In the genomic region with DNA sequence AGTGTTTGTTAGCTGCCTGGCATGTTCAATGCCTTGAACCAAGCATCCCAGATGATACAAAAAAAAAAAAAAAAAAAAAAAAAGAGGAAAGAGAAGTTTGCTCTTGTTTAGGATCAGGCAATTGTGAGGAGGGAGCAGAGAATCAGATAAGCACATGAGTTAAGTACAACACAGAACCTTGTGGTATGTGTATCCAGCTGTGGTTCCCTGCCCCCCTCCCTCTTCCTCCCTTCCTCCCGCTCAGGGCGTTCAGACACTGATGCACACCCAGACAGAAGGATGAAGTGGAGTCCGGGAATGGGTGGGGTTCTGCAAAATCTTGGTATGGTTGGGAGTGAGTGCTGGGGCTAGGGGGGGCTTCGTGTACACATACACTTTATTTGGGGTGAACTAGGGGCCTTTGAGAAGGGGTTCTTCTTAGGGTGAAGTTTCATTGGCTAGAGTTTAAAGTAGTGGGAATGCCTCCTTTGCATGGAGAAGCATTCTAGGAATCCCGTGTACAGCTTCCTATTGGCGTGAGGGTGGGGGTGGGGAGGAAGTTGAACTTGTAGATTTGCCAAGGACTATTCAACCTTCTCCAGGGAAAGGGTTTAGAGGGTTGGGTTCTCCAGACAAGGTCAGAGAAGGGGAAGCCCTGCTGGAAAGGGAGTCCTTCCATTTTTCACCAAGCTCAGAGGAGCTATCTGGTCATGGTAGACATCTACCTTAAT, we compare ENCODE assay signal across 14 mouse cellular contexts. TPM values are rescaled to one million over a fixed set of nuclear protein-coding genes. Genes with fewer than 3 reads are reported as not detected.
DNase-seq lines count a peak whose midpoint lies in the region; ATAC-seq and TF ChIP-seq lines count a peak whose summit lies in the region.
"Had no signal": no experiment of that assay in that cellular context is flagged by ENCODE, and none has a peak within 500 bp of the region (broad histone marks: within the 10 kb centered on the region; RNA-seq: fewer than 3 reads in every experiment).

No protein-coding gene starts in this region.

- H3K4me1 ChIP-seq in heart, embryonic 16.5 days (ENCODE audit: control insufficient read depth, insufficient read depth, low read length): peaks cover 10% of the 10 kb centered on the region
- peaks cover 9% of the 10 kb centered on the region for H3K4me1 ChIP-seq in lung, embryonic 16.5 days (replicated peaks; ENCODE audit: control insufficient read depth, insufficient read depth, low read length)
- H3K4me1 ChIP-seq in stomach, postnatal 0 days (replicated peaks; ENCODE audit: control insufficient read depth, insufficient read depth): 0 out of 2 replicates have a peak, but pooled peaks cover 2% of the 10 kb centered on the region
- H3K4me1 ChIP-seq: hindbrain, embryonic 15.5 days had no signal

- H3K36me3 ChIP-seq in heart, embryonic 16.5 days (ENCODE audit: control insufficient read depth, insufficient read depth): no peaks in the 10 kb centered on the region
- no peaks in the 10 kb centered on the region for H3K36me3 ChIP-seq in lung, embryonic 16.5 days (ENCODE audit: control insufficient read depth, insufficient read depth, low read length)
- H3K36me3 ChIP-seq in stomach, postnatal 0 days (ENCODE audit: control insufficient read depth, insufficient read depth, low read length): no peaks in the 10 kb centered on the region
- H3K36me3 ChIP-seq: G1E; hindbrain, embryonic 15.5 days had no signal

- H3K9ac ChIP-seq in heart, embryonic 16.5 days (ENCODE audit: low read length): no peak overlapping the region
- no peak overlapping the region for H3K9ac ChIP-seq in lung, embryonic 16.5 days (ENCODE audit: low read length)
- no peak overlapping the region for H3K9ac ChIP-seq in stomach, postnatal 0 days (ENCODE audit: low read length)
- H3K9ac ChIP-seq: hindbrain, embryonic 15.5 days had no signal

- no peak for TF ChIP-seq CTCF in stomach, postnatal 0 days (IDR thresholded peaks at IDR 0.05; ENCODE audit: low read depth)
- no peak for TF ChIP-seq CTCF in gastrocnemius, adult 2 months (IDR thresholded peaks at IDR 0.05)

- intact Hi-C loops in heart, postnatal 10 days (cut with DNase I): no loop called here
- intact Hi-C loops in gastrocnemius, adult 2 months (cut with DNase I): no loop called here

- H3K9me3 ChIP-seq in heart, embryonic 16.5 days (replicated peaks; ENCODE audit: control insufficient read depth, low read length): no peaks in the 10 kb centered on the region; the same call in 1 of the 2 replicates
- H3K9me3 ChIP-seq in lung, embryonic 16.5 days (ENCODE audit: control insufficient read depth, low read length): no peaks in the 10 kb centered on the region; the same call in 1 of the 2 replicates
- H3K9me3 ChIP-seq in stomach, postnatal 0 days (ENCODE audit: control insufficient read depth, low read length): no peaks in the 10 kb centered on the region
- H3K9me3 ChIP-seq: G1E; hindbrain, embryonic 15.5 days had no signal

- DNase-seq in heart, postnatal 10 days: no peak
- DNase-seq in lung, postnatal 14 days: no peak
- no peak for DNase-seq in stomach, postnatal 0 days (ENCODE audit: low spot score)
- no peak for DNase-seq in gastrocnemius, adult 2 months
- no peak for DNase-seq in urinary bladder, adult 2 months (ENCODE audit: low spot score)
- DNase-seq: adrenal gland, adult 8-10 months; cerebellum, postnatal 36 days; thymus, postnatal 36 days had no signal

- WGBS in heart, embryonic 16.5 days: 39% methylated on average over 6 of the region's 6 CpGs
- 17% methylated on average over 6 of the region's 6 CpGs for WGBS in lung, embryonic 16.5 days
- WGBS in stomach, postnatal 0 days: 43% methylated on average over 6 of the region's 6 CpGs

- 0 out of 2 replicates have a peak, but pooled peaks have one; percentile 28 for ATAC-seq in heart, embryonic 16.5 days (replicated peaks; ENCODE audit: extremely low read depth, insufficient read depth, low FRiP score)
- peak; percentile 87 for ATAC-seq in lung, embryonic 16.5 days (ENCODE audit: low read depth)
- peak; percentile 48; the same call in 1 of the 2 replicates for ATAC-seq in common myeloid progenitor, adult 5-6 weeks (replicated peaks; ENCODE audit: low read depth, poor library complexity, severe bottlenecking)
- peak; percentile 56; the same call in 1 of the 2 replicates for ATAC-seq in stomach, postnatal 0 days (ENCODE audit: low FRiP score, low TSS enrichment)

- H3K27me3 ChIP-seq in heart, embryonic 16.5 days (ENCODE audit: control insufficient read depth, insufficient read depth, low read length): no peaks in the 10 kb centered on the region
- H3K27me3 ChIP-seq in lung, embryonic 16.5 days (ENCODE audit: control insufficient read depth, insufficient read depth, low read depth, low read length): no peaks in the 10 kb centered on the region
- H3K27me3 ChIP-seq in stomach, postnatal 0 days (ENCODE audit: control insufficient read depth, insufficient read depth, low read length): no peaks in the 10 kb centered on the region
- H3K27me3 ChIP-seq: hindbrain, embryonic 15.5 days; megakaryocyte, embryonic 14.5 days had no signal

- peak overlapping the region; percentile 15; the same call in 1 of the 2 replicates for H3K4me2 ChIP-seq in heart, embryonic 16.5 days (ENCODE audit: low read depth, low read length)
- no peak overlapping the region for H3K4me2 ChIP-seq in lung, embryonic 16.5 days (ENCODE audit: low read depth, low read length)
- no peak overlapping the region for H3K4me2 ChIP-seq in stomach, postnatal 0 days (replicated peaks; ENCODE audit: low read depth)
- H3K4me2 ChIP-seq: hindbrain, embryonic 15.5 days had no signal

- H3K4me3 ChIP-seq in heart, embryonic 16.5 days (ENCODE audit: low read length): no peak overlapping the region
- H3K4me3 ChIP-seq in lung, embryonic 16.5 days (ENCODE audit: low read length): no peak overlapping the region
- H3K4me3 ChIP-seq in stomach, postnatal 0 days (ENCODE audit: low read depth, low read length): no peak overlapping the region
- H3K4me3 ChIP-seq in gastrocnemius, adult 2 months: no peak overlapping the region
- H3K4me3 ChIP-seq: hindbrain, embryonic 15.5 days; megakaryocyte, embryonic 14.5 days had no signal

- H3K27ac ChIP-seq in heart, embryonic 16.5 days (ENCODE audit: low read length): 0 out of 2 replicates have a peak overlapping the region, but pooled peaks have one; percentile 10
- 0 out of 2 replicates have a peak overlapping the region, but pooled peaks have one; percentile 58 for H3K27ac ChIP-seq in lung, embryonic 16.5 days (ENCODE audit: low read length)
- no peak overlapping the region for H3K27ac ChIP-seq in stomach, postnatal 0 days (replicated peaks)
- no peak overlapping the region for H3K27ac ChIP-seq in gastrocnemius, adult 2 months
- H3K27ac ChIP-seq: hindbrain, embryonic 15.5 days had no signal

- no peak for TF ChIP-seq EP300 in stomach, postnatal 0 days (optimal IDR thresholded peaks at IDR 0.05)

RNA-seq across cellular contexts. Expression of a gene that starts 45.4 kb away (rescaled TPM):
- polyA plus RNA-seq in heart, embryonic 16.5 days (2015; fragmentation: Nextera tagmentation; extraction: Ambion mirVana): 23.2 and 24.3 TPM in 2 replicates
- total RNA-seq in heart, postnatal 10 days (2021): 10 to 100 TPM; 15.3 to 15.4 TPM
- polyA plus RNA-seq in lung, embryonic 16.5 days (2015; fragmentation: Nextera tagmentation; extraction: Ambion mirVana): 42.2 and 42.3 TPM in 2 replicates
- total RNA-seq in common myeloid progenitor, adult 5-6 weeks (2017): 23.1 and 27.2 TPM in 2 replicates
- 19.8 and 20.2 TPM in 2 replicates for polyA plus RNA-seq in stomach, postnatal 0 days (2015; fragmentation: Nextera tagmentation; extraction: Ambion mirVana)
- total RNA-seq in gastrocnemius, adult 2 months (2021): 10 to 100 TPM; 10.1 to 24.8 TPM
- polyA plus RNA-seq in urinary bladder, adult 2 months (2012; rRNA removed): 16.2 and 27.5 TPM in 2 replicates

Comparison
In these comparisons a context has a peak if more than half of its experiments do, and no peak if none do; other contexts are left out.
1. ATAC-seq: peak in every context shown above with its lines; median percentile 87 in lung, embryonic 16.5 days; 56 in stomach, postnatal 0 days; 48 in common myeloid progenitor, adult 5-6 weeks; 28 in heart, embryonic 16.5 days.
2. H3K27ac ChIP-seq: peak in heart, embryonic 16.5 days (single experiment) and lung, embryonic 16.5 days (single experiment); none in stomach, postnatal 0 days (single experiment) and gastrocnemius, adult 2 months (single experiment).